Mouse (Mus musculus) left cerebral cortex, adult 2 months (tissue): ENCODE measurements around the gene Kif20b. TPM values are rescaled to one million over a fixed set of nuclear protein-coding genes. Genes with fewer than 3 reads are reported as not detected.

Experiments
- DNase-seq, 2 experiments: peaks; one replicate each; pipeline ENCODE4 v3.0.0; 2021 to 2022; ENCODE audit warnings: low spot score in 2 of 2, mixed read lengths in 1 of 2; ENCODE audit errors: extremely low spot score in 1 of 2
- H3K27ac ChIP-seq: fragments of 200-600 bp; 2 replicates; pipeline ENCODE4 v1.8.1; 2022
- H3K4me3 ChIP-seq: fragments of 200-600 bp; 2 replicates; pipeline ENCODE4 v1.8.1; 2022
- CTCF ChIP-seq: fragments of 200-600 bp; IDR thresholded peaks from 2 replicates; pipeline ENCODE4 v1.8.1; 2022; ENCODE audit warnings: antibody characterized with exemption, mild to moderate bottlenecking, moderate library complexity
- intact Hi-C: fragments of 180-260 bp; cut with DNase I; formaldehyde crosslinking; loops from one replicate; pipeline ENCODE4 v1.15.1; 2025
- microRNA-seq, 2 experiments: library from miRNA; unstranded; fragments of <30 nt; microRNA quantifications; one replicate each; pipeline ENCODE4 v1.2.0; 2021
- total RNA-seq, 2 experiments: library from RNA; stranded (reverse); gene quantifications; 2 replicates each; pipeline ENCODE4 v1.2.3; 2021

Kif20b gene
- total RNA-seq, 2 experiments from 2014 or later = 0.95 to 0.98 TPM

GRCm38 (mm10) chr19:34922603-34922963 lies 422 bp downstream of the Kif20b start:
- intact Hi-C loops = loop anchor here (10.0 kb wide), 1 partner anchor 258 kb away; no protein-coding TSS in a partner anchor
- no peak overlapping the region for H3K27ac ChIP-seq
- peak overlapping the region; percentile 83 for H3K4me3 ChIP-seq
- DNase-seq = no peak
- TF ChIP-seq CTCF = no peak

GRCm38 (mm10) chr19:34947206-34947605 lies 25.0 kb downstream of the Kif20b start:
- no peak overlapping the region for H3K4me3 ChIP-seq
- intact Hi-C loops = no loop called here
- no peak for DNase-seq
- no peak for TF ChIP-seq CTCF
- no peak overlapping the region for H3K27ac ChIP-seq

DNA sequence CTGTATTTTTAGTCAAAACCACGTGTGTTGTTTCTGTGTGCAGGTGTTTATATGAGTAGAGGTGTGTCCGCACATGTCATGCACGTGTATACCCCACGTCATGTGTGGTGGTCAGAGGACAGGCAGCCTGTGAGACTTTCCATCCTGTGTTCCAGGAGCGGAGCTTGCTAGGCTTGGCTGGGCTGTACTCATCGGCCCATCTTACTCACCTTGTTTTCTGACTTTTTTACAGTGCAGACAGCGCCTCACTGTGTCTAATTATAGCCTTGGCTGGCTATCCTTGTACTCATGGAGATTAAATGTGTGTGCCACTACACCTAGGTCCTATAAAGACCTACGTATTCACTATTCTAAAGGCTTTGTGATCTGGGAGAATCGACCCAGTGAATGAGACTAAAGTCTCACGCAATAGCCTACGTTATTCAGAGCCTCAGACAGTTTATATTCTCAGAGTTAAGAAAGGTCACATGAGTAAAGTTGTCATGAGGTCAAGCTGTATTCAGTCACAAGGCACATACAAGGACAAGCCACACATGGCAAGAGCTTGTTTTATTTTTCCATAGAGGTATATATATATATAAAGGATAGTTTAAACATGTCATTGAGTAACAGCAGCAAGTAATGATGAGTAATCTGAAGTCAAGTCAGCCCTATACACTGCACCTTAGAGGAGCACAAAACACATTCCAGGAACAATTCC lies 31.8 kb downstream of the Kif20b start:
- H3K27ac ChIP-seq = no peak overlapping the region
- H3K4me3 ChIP-seq = no peak overlapping the region
- intact Hi-C loops = no loop called here
- DNase-seq = no peak
- no peak for TF ChIP-seq CTCF

DNA sequence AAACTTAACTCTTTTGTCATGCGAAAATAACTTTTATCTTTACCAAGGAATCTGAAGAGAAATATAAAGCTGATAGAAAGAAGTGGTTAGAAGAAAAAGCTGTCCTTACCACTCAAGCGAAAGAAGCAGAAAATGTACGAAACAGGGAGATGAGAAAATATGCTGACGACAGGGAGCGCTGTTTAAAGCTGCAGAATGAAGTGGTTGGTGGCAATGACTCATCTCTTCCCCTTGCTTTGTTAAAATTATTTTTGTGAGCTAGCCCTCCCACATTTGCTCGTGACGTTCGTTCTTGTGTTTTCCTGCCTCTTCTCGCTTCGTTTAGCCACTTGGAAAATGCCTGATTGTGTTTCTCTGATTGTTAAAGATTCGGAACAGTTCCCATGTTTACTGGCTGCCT lies 37.2 kb downstream of the Kif20b start:
- intact Hi-C loops = no loop called here
- H3K4me3 ChIP-seq = no peak overlapping the region
- H3K27ac ChIP-seq = peak overlapping the region; percentile 55
- peak; percentile 14 to 53 for DNase-seq
- TF ChIP-seq CTCF = peak; percentile 42

- no peak for TF ChIP-seq CTCF
- intact Hi-C loops = no loop called here
Measured at GRCm38 (mm10) chr19:34984742-34985141, 62.6 kb downstream of the Kif20b start.

DNA sequence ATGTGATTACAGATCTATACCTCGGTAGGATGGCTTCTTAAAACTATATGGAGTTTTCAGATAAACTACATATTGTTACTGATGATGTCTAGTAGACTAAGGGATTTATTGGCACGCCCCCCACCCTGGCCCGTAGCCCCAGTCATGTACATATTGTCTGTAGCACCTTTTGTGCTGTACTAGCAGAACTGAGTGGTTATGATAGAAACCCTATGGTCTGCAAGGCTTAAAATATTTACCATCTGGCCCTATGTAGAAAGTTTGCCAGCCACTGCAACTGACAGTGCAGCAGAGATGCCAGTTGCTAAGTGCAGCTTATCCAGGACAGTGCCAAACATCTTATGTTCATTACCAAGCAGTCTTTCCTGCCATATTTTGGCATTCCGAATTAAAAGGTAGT lies 68.3 kb downstream of the Kif20b start:
- Histone ChIP-seq H3K4me3 (no peak overlapping the region), H3K27ac (no peak overlapping the region)
- intact Hi-C loops = loop anchor here (10.0 kb wide), 1 partner anchor 314 kb away; no protein-coding TSS in a partner anchor
- TF ChIP-seq CTCF = no peak
- no peak for DNase-seq

More at GRCm38 (mm10) chr19:34984742-34985141, 62.6 kb downstream of the Kif20b start:
- H3K4me3 ChIP-seq = no peak overlapping the region
- no peak for DNase-seq
- no peak overlapping the region for H3K27ac ChIP-seq

DNA sequence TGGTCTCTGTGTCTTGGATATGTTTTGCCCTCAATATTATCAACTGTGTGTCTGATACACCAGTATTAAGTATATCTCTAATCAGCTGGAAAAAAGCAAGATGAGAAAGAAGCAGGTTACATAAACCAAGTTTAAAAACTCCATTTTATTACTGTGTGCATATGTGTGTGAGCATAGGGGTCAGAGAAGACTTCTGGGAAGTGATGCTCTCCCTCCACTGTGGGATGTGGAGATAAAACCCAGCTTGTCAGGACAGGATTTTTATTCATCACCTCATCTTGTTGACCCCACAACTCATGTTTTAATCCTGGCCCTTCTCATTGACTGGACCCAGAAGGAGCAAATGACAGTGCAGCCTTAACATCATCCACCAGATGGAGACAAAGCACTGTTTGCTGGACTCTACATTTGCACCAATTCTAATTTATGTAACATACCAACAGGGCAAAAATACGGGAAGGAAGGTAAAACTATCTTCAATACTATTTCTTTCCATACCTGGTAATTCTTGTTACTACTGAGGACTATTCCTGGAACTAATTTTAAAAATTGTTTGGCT lies 70.9 kb downstream of the Kif20b start:
- H3K27ac ChIP-seq = no peak overlapping the region
- peak overlapping the region; percentile 43 for H3K4me3 ChIP-seq
- TF ChIP-seq CTCF = peak; percentile 93
- DNase-seq = peak; percentile 65 to 72
- intact Hi-C loops = loop anchor here (1.0 to 10.0 kb wide), 4 partner anchors 133 to 1090 kb away; partner anchors contain the start of gene Rpp30

DNA sequence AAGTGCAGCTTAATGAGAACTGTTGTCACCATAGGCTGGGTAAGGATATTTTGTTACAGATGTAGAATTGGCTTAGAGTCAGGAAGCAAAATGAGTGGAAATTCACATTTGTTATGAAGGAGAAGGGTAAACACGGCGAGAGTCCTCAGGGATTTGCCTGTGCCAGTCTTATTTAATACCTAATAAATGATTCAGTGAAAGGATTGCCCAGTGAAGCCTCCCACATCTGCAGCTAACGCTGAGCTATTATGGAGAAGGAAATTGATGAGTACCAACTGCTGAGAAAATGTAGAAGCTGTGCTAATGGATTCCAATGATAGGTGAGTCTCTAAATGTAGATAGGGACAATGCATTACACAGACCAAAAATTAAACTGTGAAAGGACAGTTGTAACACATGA lies 92.9 kb downstream of the Kif20b start:
- TF ChIP-seq CTCF = no peak
- intact Hi-C loops = no loop called here
- Histone ChIP-seq H3K27ac (no peak overlapping the region), H3K4me3 (no peak overlapping the region)
- DNase-seq = no peak

- DNase-seq = no peak
- Histone ChIP-seq H3K27ac (no peak overlapping the region), H3K4me3 (no peak overlapping the region)
- TF ChIP-seq CTCF = no peak
- intact Hi-C loops = no loop called here
Measured at GRCm38 (mm10) chr19:35017474-35018208, 95.5 kb downstream of the Kif20b start.

DNA sequence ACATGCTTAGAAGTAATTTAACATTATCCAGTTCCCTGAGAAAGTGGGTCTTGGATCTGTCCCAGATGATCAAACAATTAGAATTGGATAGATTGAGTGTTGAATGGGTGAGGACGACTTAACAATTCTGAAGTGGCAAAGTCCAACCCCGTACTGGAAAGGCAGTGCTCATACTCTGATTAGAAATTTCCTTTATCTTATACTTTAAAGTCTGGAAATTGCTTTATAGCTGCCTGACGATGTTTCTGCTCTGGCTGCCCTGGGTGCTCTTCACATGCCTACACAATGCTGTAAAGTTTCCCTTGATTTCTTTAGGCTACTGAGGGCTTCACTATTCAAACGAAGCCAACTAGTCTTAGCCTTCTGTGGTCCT lies 96.0 kb downstream of the Kif20b start:
- intact Hi-C loops = no loop called here
- DNase-seq = no peak
- Histone ChIP-seq H3K27ac (no peak overlapping the region), H3K4me3 (no peak overlapping the region)
- no peak for TF ChIP-seq CTCF

Small RNA genes lying within 50 kb of the gene (microRNA-seq; reads per million reads assigned to microRNA genes)
- 0 reads per million in 2 experiments for gene Mir1950

Other genes with a start within 250 kb of the Kif20b start
- 1 to 10 TPM; 1.8 to 3.5 TPM for gene Slc16a12, start 175.1 kb upstream of the Kif20b start, total RNA-seq
- gene Pank1, start 42.9 kb upstream of the Kif20b start, total RNA-seq = 10 to 100 TPM; 23.8 to 24.0 TPM